Mouse (Mus musculus) gonadal fat pad, adult 2 months (tissue): Measurements from ENCODE around the gene Rims3. TPM values are rescaled to one million over a fixed set of nuclear protein-coding genes. Genes with fewer than 3 reads are reported as not detected.

ENCODE experiments used
- DNase-seq: peaks from one replicate; pipeline ENCODE4 v3.0.0-alpha.2; 2012; ENCODE audit warnings: low read depth
- polyA plus RNA-seq: library from polyadenylated mRNA; depleted of rRNA; stranded (reverse); fragments of >200 nt; gene quantifications from 2 replicates; pipeline ENCODE4 v1.2.3, GENCODE M21; 2012

The Rims3 gene
- polyA plus RNA-seq, 1 experiment, result 0.19 TPM

GRCm38 (mm10) chr4:120849451-120849850 lies 5.2 kb upstream of the Rims3 start:
- DNase-seq, result no peak

DNA sequence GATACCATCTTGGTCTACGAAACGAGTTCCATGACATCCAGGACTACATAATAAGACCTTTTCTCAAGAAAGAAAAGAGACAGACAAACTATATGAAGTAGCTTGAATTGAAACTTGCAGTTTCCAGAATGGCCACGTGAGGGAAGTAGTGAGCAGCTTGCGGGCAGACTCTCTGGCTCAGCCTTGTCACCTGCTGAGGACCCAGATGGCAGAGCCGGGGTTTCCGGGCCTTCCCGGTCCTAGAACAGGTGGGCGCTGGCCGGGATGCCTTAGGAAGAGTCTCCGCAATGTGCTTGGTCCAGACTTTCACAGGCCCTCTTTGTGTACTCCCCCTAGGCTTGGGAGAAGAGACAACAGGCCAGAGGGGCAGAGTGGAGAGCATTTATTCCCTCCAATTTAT lies 3.7 kb upstream of the Rims3 start:
- DNase-seq, result no peak

DNA sequence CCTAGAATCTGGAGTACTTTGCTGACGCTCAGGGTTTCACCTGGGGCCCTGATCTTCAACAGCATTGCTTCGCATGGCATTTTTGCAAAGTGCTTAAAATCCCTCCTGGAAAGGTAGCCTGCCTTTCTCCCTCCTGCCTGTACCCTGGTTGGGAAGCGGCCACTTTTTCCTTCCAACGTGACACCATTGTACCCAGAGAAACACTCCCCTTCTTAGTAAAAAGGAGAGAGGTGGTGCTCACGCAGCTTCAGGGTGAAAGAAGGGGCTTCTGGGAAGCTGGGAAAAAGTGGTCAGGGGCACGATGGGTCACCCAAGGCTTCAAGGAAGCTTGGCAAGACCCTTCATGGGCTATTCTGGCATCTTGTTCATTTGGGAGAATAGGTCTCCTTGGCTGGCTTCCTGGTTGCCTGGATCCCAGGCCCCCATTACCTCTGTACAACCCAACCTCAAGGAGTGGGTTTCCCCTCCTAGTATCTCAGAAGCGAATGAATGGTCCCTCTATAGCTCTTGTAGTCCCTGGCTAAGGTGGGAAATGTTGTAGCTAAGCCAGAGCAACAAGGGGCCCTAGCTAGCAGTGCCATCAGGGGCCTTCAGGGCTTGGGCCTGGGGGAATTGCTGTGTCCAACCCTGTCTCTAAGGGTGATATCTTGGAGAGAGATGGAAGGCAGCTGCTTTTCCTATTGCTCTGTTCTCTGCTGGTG lies 894 bp downstream of the Rims3 start:
- no peak for DNase-seq

GRCm38 (mm10) chr4:120856376-120856775 lies 1.8 kb downstream of the Rims3 start:
- DNase-seq, result peak; percentile 27

DNA sequence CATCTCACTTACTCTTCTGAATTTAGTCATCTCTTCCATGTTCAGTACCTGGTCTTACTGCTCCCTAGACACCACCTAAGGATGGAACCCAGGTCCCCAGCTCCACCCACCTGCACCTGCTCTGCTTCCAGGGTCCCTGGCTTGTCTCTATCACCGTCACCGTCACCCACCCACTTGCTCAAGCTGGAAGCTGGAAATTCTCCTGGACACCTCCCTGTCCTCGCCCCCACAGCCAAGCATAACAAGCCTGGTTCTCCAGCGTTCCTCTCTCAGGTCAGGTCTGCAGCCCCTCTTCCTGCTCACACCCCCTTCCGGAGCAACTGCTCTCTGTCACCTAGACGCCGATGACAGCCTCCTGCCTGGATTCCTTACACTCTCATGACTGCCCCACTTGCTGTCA lies 5.2 kb downstream of the Rims3 start:
- no peak for DNase-seq

DNA sequence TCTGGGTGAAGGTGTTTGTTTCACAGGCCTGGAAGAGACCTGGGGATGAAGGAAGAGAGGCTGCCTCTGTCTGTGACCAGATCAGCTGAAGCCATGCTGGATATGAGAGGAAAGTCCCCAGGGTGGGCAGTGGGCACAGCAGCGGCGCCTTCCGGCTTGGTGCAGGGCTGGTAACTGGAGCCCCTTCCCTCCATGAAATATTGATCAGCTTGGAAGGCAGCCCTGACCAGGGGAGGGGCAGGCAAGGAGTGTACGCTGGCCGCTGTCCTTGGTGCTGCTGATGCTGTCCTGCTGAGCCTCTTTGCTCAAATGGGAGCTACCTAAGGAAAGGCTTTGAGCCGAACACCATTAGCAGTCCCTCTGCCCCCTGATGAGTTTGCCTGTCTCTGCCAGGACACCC lies 11.6 kb downstream of the Rims3 start:
- no peak for DNase-seq

DNA sequence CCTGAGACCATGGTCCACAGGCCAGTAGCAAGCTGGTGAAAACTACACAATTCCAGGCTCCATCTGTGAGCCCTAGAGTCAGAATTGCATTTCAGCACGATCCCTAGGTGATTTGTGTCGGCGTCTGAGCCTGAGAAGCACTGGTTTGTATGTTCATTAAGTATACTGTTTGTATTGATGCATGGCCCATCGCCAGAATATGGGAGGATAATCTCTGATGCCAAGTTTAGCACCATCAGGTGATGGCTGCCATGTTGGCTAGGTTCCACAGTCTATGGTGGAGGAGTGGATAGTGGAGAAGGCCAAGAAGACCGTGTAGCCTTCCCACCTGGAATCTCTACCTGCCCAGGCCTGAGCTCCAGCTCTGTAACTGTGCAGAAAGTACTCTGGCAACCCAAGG lies 13.6 kb downstream of the Rims3 start:
- no peak for DNase-seq

GRCm38 (mm10) chr4:120868988-120869387 lies 14.4 kb downstream of the Rims3 start:
- DNase-seq, result no peak

- no peak for DNase-seq
These were observed 15.7 kb downstream of the Rims3 start for GRCm38 (mm10) chr4:120870262-120870748.

- DNase-seq, result no peak
These were observed 21.3 kb downstream of the Rims3 start for GRCm38 (mm10) chr4:120875961-120876360.

- no peak for DNase-seq
These were observed 24.1 kb downstream of the Rims3 start for GRCm38 (mm10) chr4:120878728-120879127.

DNA sequence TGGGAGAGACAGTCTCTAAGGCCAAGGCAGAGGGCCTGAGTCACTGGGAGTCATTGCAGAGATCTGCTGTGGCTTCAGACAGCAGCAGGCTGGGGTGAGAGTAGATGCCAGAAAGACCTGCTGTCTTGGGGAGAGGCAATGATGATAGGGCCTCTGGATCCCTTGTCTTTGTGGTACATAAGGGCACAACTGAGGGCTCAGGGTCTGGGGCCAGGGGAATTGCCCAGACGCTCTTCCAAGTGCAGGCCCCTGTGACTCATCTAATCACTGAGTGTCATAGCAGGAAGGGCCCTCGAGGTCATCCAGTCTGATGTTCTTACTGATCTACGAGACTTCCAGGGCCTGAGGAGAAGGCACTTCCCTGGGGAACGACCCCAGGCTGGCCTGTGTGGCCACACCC lies 24.8 kb downstream of the Rims3 start:
- DNase-seq, result no peak

GRCm38 (mm10) chr4:120880731-120881432 lies 26.3 kb downstream of the Rims3 start:
- no peak for DNase-seq

DNA sequence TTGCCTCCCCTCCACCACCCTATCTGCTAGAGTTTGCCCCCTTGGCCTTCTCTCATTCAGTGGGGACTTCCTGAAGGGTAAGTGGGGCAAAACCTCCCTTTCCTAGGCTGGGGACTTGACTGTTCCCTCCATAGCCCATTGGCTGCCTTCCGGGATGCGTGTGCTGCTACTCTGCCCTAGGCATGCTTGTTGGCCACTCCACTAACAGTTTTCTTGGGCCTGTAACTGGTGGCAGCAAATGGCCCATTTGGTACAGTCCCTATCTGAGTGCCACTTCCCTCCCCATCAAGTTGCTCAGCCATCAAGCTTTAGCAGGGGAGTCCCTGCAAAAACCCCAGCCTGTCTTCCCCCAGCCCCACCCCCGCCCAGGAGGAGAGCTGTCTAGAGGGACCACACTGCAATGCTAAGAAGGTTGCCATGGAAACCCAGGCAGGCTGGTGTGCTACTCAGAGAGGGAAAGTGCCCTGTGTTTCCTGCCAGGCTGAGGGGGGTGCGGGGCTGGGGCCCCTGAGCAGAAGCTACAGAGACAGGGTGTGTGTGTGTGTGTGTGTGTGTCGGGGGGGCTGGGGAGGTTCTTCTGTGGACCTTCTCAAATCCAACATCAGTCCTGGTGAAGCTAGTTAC lies 27.5 kb downstream of the Rims3 start:
- DNase-seq, result no peak

DNA sequence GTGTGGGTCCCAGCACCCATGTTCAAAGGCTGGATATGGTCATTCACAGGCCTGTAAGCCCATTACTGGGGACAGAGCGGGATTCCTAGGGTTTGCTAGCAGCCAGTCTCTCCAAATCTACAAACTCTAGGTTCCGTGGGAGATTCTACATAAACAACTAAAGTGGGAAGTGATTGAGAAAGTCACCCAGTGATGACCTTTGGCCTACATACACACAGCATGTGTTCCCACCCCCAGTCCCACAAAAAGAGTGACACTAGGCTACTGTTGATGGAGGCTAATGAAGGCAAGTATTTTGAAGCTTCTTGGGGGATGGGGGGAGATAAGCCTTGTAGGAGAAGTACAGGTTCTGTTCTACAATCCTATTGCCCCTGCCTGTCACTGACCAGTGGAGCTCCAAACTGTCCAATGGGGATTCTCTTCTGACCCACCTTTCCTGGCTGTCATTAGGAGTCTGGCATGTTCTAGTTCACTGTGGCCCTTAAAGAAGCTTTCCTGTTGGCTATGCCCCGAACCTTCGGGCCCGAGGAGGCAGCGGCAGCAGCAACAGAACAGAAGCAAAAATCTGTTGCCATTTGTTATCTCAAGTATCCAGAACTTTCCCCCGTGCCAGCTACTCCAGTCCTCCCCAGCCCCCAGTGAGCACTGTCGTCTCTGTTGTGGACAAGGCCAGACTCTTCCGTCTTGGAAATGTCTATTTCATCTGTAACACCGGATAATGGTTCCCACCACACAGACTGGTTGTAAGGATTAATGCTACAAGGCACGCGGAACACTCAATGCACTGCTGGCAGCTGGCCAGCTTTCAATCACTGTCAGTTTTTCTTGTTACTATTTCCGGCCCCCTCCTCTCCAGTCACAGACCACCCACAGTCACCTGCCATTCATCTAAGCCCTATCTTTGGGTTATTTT lies 30.8 kb downstream of the Rims3 start:
- no peak for DNase-seq

DNA sequence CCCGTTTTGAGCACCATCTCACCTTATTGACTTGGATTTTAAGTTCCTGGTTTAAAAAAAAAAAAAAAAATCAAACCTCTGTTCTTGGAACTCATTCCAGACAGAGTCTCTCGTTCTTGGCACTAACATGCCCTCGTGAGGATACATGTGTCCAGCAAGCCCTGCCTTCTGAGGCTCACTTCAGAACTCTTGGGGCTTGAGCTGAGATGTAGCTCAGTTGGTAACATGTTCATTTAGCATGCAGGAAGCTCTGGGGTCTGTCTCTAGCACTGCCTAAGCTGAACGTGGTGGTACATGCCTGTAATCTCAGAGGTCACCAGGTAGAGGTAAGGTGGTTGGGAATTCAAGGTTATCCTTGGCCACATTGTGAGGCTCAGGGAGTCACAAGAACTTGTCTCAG lies 31.5 kb downstream of the Rims3 start:
- DNase-seq, result no peak

DNA sequence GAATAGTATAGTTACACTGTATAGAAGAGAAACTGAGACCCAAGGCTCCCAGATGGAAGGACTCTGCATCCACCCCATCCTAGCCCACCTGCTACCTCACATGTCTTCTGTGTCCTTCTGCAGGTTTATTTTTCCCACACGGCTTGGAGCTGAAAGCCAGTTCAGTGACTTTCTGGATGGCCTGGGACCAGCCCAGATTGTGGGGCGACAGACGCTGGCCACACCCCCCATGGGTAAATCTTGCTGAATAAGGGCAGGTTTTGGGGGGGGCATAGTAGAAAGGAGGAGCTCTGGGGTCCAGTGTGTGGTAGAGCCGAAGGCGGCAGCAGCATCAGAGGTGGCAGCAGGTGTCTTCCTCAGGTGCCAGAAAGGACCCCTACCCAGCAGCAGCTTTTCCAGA lies 32.2 kb downstream of the Rims3 start:
- no peak for DNase-seq

GRCm38 (mm10) chr4:120887381-120888112 lies 32.9 kb downstream of the Rims3 start:
- DNase-seq, result no peak

- DNase-seq, result no peak
These were observed 34.3 kb downstream of the Rims3 start for GRCm38 (mm10) chr4:120888884-120889283.

- no peak for DNase-seq
These were observed 36.3 kb downstream of the Rims3 start for GRCm38 (mm10) chr4:120890754-120891440.

GRCm38 (mm10) chr4:120891960-120892359 lies 37.3 kb downstream of the Rims3 start:
- no peak for DNase-seq
